Mouse (Mus musculus) neutrophil, adult 5-6 weeks (primary cell): ENCODE data around the gene Apol10a. TPM values are rescaled to one million over a fixed set of nuclear protein-coding genes. Genes with fewer than 3 reads are reported as not detected.

Source experiments
- total RNA-seq: library from RNA; stranded (forward); fragments of 200-1000 nt; gene quantifications from 2 replicates; pipeline ENCODE4 v1.2.3, GENCODE M21; 2017

Apol10a gene
- total RNA-seq, 1 experiment from 2014 or later: not detected

Other genes with a start within 250 kb of the Apol10a start
- 0.12 TPM in 1 of 2 replicates, not detected in the other for gene Rbfox2, start 170.0 kb upstream of the Apol10a start, total RNA-seq
- gene Apol7a, start 77.9 kb upstream of the Apol10a start, total RNA-seq: 0.12 and 2.1 TPM in 2 replicates
- gene Apol9a, start 65.9 kb upstream of the Apol10a start, total RNA-seq: 0.47 TPM in 1 of 2 replicates, not detected in the other
- not detected in 2 replicates for gene Apol7b, start 29.6 kb upstream of the Apol10a start, total RNA-seq
- not detected in 2 replicates for gene Apol11a, start 31.2 kb downstream of the Apol10a start, total RNA-seq
- not detected in 2 replicates for gene Apol7c, start 56.3 kb downstream of the Apol10a start, total RNA-seq
- not detected in 2 replicates for gene 1700025B11Rik, start 84.8 kb downstream of the Apol10a start, total RNA-seq
- gene Apol10b, start 119.1 kb downstream of the Apol10a start, total RNA-seq: not detected in 2 replicates
- gene Gm36245, start 122.2 kb downstream of the Apol10a start, total RNA-seq: not detected in 2 replicates
- gene Apol11b, start 166.2 kb downstream of the Apol10a start, total RNA-seq: 16.1 and 17.0 TPM in 2 replicates
- 4.7 and 8.2 TPM in 2 replicates for gene Apol7e, start 221.8 kb downstream of the Apol10a start, total RNA-seq